Mouse (Mus musculus): Measurements from ENCODE around the gene Rsc1a1.

DNA sequence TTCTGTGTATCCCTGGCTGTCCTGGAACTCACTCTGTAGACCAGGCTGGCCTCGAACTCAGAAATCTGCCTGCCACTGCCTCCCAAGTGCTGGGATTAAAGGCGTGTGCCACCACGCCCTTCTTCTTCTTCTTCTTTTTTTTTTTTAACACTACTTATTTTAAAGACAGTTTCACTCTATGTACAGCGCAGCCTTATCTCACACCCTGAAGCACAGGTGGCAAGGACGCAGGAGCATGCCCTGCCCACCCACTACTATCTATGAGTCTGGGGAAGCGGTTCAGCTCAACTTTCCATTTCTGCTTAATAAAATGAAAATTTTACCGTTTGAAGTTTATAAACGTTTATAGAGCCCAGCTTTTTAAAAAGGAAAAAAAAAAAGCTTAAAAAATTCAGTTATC is 3.1 kb upstream of the Rsc1a1 start:
- TF ChIP-seq ZC3H11A (IDR thresholded peaks at IDR 0.05; ENCODE audit: borderline replicate concordance, low read depth, low read length) (no peak), MAFK (IDR thresholded peaks at IDR 0.05; ENCODE audit: insufficient read depth, low read depth, low read length) (no peak), HCFC1 (IDR thresholded peaks at IDR 0.05; ENCODE audit: borderline replicate concordance, insufficient read depth, low read length) (no peak), ZNF384 (IDR thresholded peaks at IDR 0.05; ENCODE audit: low read depth, low read length) (no peak)
